Mouse (Mus musculus) NIH3T3 (cell line): ENCODE results near the gene Diaph2.
"Not testable (repeated sequence)": the region's sequence is repeated elsewhere in the genome, so short reads cannot be mapped to it uniquely, and the experiment has no call there.

Source experiments
- DNase-seq: peaks from one replicate; pipeline ENCODE4 v3.0.0-alpha.2; 2012; ENCODE audit warnings: low read depth

Diaph2 gene

GRCm38 (mm10) chrX:129749571-129750061, at the start of gene Diaph2:
TSS of gene Diaph2 (plus strand) at chrX:129749742.
- DNase-seq: peak; percentile 87

GRCm38 (mm10) chrX:129701634-129702312, 47.8 kb upstream of the Diaph2 start:
- DNase-seq: no peak

- DNase-seq: no peak
Observed at GRCm38 (mm10) chrX:129709656-129710055, 39.9 kb upstream of the Diaph2 start.

- no peak for DNase-seq
Observed at GRCm38 (mm10) chrX:129728717-129729220, 20.8 kb upstream of the Diaph2 start.

GRCm38 (mm10) chrX:129736562-129736961, 13.0 kb upstream of the Diaph2 start:
- DNase-seq: no peak

- no peak for DNase-seq
Observed at GRCm38 (mm10) chrX:129739226-129739625, 10.3 kb upstream of the Diaph2 start.

- DNase-seq: no peak
Observed at GRCm38 (mm10) chrX:129742981-129743380, 6.6 kb upstream of the Diaph2 start.

- no peak for DNase-seq
Observed at GRCm38 (mm10) chrX:129745976-129746375, 3.6 kb upstream of the Diaph2 start.

- DNase-seq: no peak
Observed at GRCm38 (mm10) chrX:129749102-129749501, 440 bp upstream of the Diaph2 start.

GRCm38 (mm10) chrX:129750094-129750569, 590 bp downstream of the Diaph2 start:
- DNase-seq: peak; percentile 47

- DNase-seq: peak; percentile 53
Observed at GRCm38 (mm10) chrX:129750606-129751005, 1.1 kb downstream of the Diaph2 start.

- DNase-seq: no peak
Observed at GRCm38 (mm10) chrX:129756606-129757005, 7.1 kb downstream of the Diaph2 start.

GRCm38 (mm10) chrX:129762649-129763048, 13.1 kb downstream of the Diaph2 start:
- DNase-seq: no peak

GRCm38 (mm10) chrX:129765378-129765777, 15.8 kb downstream of the Diaph2 start:
- DNase-seq: no peak

- DNase-seq: no peak
Observed at GRCm38 (mm10) chrX:129766811-129767210, 17.3 kb downstream of the Diaph2 start.

GRCm38 (mm10) chrX:129770625-129771024, 21.1 kb downstream of the Diaph2 start:
- DNase-seq: peak; percentile 9

GRCm38 (mm10) chrX:129773556-129774255, 24.2 kb downstream of the Diaph2 start:
- no peak for DNase-seq

- DNase-seq: no peak
Observed at GRCm38 (mm10) chrX:129774478-129774877, 24.9 kb downstream of the Diaph2 start.

GRCm38 (mm10) chrX:129776761-129777160, 27.2 kb downstream of the Diaph2 start:
- DNase-seq: no peak

- no peak for DNase-seq
Observed at GRCm38 (mm10) chrX:129777404-129777962, 27.9 kb downstream of the Diaph2 start.

- no peak for DNase-seq
Observed at GRCm38 (mm10) chrX:129781844-129782243, 32.3 kb downstream of the Diaph2 start.

- no peak for DNase-seq
Observed at GRCm38 (mm10) chrX:129784062-129784461, 34.5 kb downstream of the Diaph2 start.

GRCm38 (mm10) chrX:129799920-129800319, 50.4 kb downstream of the Diaph2 start:
- DNase-seq: not testable (repeated sequence)
